ENCODE assay signal across 7 mouse cellular contexts in the genomic region with DNA sequence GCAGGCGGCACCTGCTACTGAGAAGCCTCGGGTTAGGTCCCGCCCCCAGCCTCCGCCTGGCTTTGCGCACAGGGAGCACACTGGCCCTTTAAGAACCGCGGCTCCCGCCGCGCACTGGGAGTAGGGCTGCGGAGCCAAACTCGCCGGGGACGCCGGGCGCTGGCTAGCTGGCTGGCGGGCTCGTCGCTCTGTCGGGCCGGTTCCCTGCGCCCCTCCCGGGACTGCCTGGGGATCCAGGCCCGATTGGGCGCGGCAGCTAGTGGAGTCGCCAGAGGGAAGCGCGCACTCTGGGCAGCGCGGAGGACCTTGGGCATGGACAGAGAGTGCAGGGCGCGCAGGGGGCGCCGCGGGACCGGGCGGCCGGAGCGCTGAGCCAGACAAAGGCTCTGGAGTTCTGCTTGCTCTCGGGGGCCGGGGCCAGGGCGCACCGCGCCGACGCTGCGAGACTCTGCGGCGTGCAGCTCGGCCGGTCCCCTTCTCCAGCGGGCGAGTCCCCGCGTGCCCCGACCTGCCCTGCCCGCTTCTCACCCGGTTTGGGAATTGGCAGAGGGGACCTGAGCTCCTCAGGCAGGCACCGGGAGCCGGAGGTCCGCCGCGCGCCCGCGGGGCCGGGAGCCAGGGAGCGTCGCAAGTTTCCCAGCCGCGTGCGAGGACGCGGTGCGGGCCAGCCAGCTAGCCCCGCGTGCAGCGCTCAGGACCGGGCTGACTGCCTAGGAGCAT. TPM values are rescaled to one million over a fixed set of nuclear protein-coding genes. Genes with fewer than 3 reads are reported as not detected.
DNase-seq lines count a peak whose midpoint lies in the region; ATAC-seq lines count a peak whose summit lies in the region.

A gene (plus strand): TSS at position 118 of the 720 bp plus-strand sequence.

- intact Hi-C loops in gastrocnemius, postnatal 14 days (cut with DNase I; ENCODE audit: low total_unique reads) = no loop called here
- intact Hi-C loops in left cerebral cortex, postnatal 25 days (cut with DNase I) = loop anchor here (1.0 kb wide), 1 partner anchor 75 kb away; no protein-coding TSS in a partner anchor

- H3K27me3 ChIP-seq in hindbrain, embryonic 16.5 days (replicated peaks; ENCODE audit: control insufficient read depth, insufficient read depth, low read length) = no peaks in the 10 kb centered on the region

- peak within 1 kb of the TSS; percentile 93 for H3K4me2 ChIP-seq in hindbrain, embryonic 16.5 days (ENCODE audit: low read length)

- peak within 1 kb of the TSS; percentile 86 for H3K9ac ChIP-seq in hindbrain, embryonic 16.5 days (ENCODE audit: low read depth, low read length)

- H3K4me3 ChIP-seq in hindbrain, embryonic 16.5 days (ENCODE audit: low read length) = peak within 1 kb of the TSS; percentile 82

- H3K27ac ChIP-seq in hindbrain, embryonic 16.5 days (ENCODE audit: low read depth, low read length) = peak within 1 kb of the TSS; percentile 87

- H3K9me3 ChIP-seq in hindbrain, embryonic 16.5 days (ENCODE audit: control insufficient read depth, low read length) = no peaks in the 10 kb centered on the region

- no peaks in the 10 kb centered on the region for H3K36me3 ChIP-seq in hindbrain, embryonic 16.5 days (ENCODE audit: control insufficient read depth, insufficient read depth, low read length)

- 0% methylated on average over 72 of the region's 80 CpGs for WGBS in hindbrain, embryonic 16.5 days

- peaks cover 36% of the 10 kb centered on the region for H3K4me1 ChIP-seq in hindbrain, embryonic 16.5 days (ENCODE audit: control insufficient read depth, insufficient read depth, low read depth, low read length)

- peak; percentile 87 for DNase-seq in adrenal gland, postnatal 10 days
- DNase-seq in gastrocnemius, postnatal 14 days = peak; percentile 79
- peak; percentile 66 to 71 for DNase-seq in left cerebral cortex, postnatal 25 days (ENCODE audit: low spot score in 2 of 2)
- peak; percentile 77 for DNase-seq in mesoderm, embryonic 11.5 days (ENCODE audit: low read depth, low spot score)
- peak; percentile 69 for DNase-seq in skeletal muscle tissue, adult 2 months (ENCODE audit: low read depth, low spot score)

- peak; percentile 30; the same call in 1 of the 2 replicates for ATAC-seq in common myeloid progenitor, adult 5-6 weeks (replicated peaks; ENCODE audit: low read depth, poor library complexity, severe bottlenecking)
- peak; percentile 70 for ATAC-seq in hindbrain, embryonic 16.5 days

RNA-seq across cellular contexts. Expression of the gene that starts here (rescaled TPM):
- total RNA-seq in adrenal gland, postnatal 10 days (2021) = 10 to 100 TPM; 23.0 to 32.7 TPM
- total RNA-seq in common myeloid progenitor, adult 5-6 weeks (2017) = 0.05 and 0.55 TPM in 2 replicates
- total RNA-seq in gastrocnemius, postnatal 14 days (2021) = 10 to 100 TPM; 21.3 to 35.9 TPM
- 15.7 and 18.4 TPM in 2 replicates for polyA plus RNA-seq in hindbrain, embryonic 16.5 days (2015; fragmentation: Nextera tagmentation; extraction: Ambion mirVana)
- total RNA-seq in left cerebral cortex, postnatal 25 days (2021) = 10 to 100 TPM; 20.9 TPM

Comparison
In these comparisons a context has a peak if more than half of its experiments do, and no peak if none do; other contexts are left out.
1. Peak in every context shown above with its lines: DNase-seq, ATAC-seq, H3K4me3 ChIP-seq and H3K27ac ChIP-seq.
2. RNA of the gene that starts here (total RNA-seq): 21.3 to 35.9 TPM in gastrocnemius, postnatal 14 days, 23.0 to 32.7 TPM in adrenal gland, postnatal 10 days and 20.9 TPM in left cerebral cortex, postnatal 25 days; 0.05 to 0.55 TPM in common myeloid progenitor, adult 5-6 weeks; every median in the first group is over 10 times any median in the second.
3. Peak in ATAC-seq in common myeloid progenitor, adult 5-6 weeks; RNA of the gene not detected or under 1 TPM.